Mouse (Mus musculus) lung, postnatal 0 days (tissue): ENCODE results near the gene Gm20489. TPM values are rescaled to one million over a fixed set of nuclear protein-coding genes. Genes with fewer than 3 reads are reported as not detected.

Source experiments
- ATAC-seq: fragments of 200-750 bp; cut with Nextera tagmentation; 2 replicates; pipeline ENCODE4 v1.8.0; 2017; ENCODE audit warnings: moderate library complexity
- DNase-seq: peaks from one replicate; pipeline ENCODE4 v3.0.0-alpha.2; 2016; ENCODE audit warnings: low spot score
- H3K27ac ChIP-seq: fragments of 300-500 bp; sonication (generic); 2 replicates; pipeline ENCODE4 v1.5.1; 2014; ENCODE audit warnings: antibody characterized with exemption, mild to moderate bottlenecking, low read length, mixed read lengths
- H3K27me3 ChIP-seq: fragments of 300-500 bp; sonication (generic); replicated peaks from 2 replicates; pipeline ENCODE4 v1.6.1; 2014; ENCODE audit warnings: low read length, mixed read lengths; ENCODE audit not compliant: insufficient read depth
- H3K36me3 ChIP-seq: fragments of 300-500 bp; sonication (generic); 2 replicates; pipeline ENCODE4 v1.6.1; 2014; ENCODE audit warnings: low read length, mixed read lengths; ENCODE audit not compliant: insufficient read depth
- H3K4me1 ChIP-seq: fragments of 300-500 bp; sonication (generic); 2 replicates; pipeline ENCODE4 v1.6.1; 2014; ENCODE audit warnings: antibody characterized with exemption, low read depth, low read length, mixed read lengths; ENCODE audit not compliant: insufficient read depth
- H3K4me2 ChIP-seq: fragments of 300-500 bp; sonication (generic); replicated peaks from 2 replicates; pipeline ENCODE4 v1.6.1; 2014; ENCODE audit warnings: low read depth, mild to moderate bottlenecking, low read length, moderate library complexity, mixed read lengths
- H3K4me3 ChIP-seq: fragments of 300-500 bp; sonication (generic); 2 replicates; pipeline ENCODE4 v1.5.1; 2014; ENCODE audit warnings: low read depth, low read length
- H3K9ac ChIP-seq: fragments of 300-500 bp; sonication (generic); replicated peaks from 2 replicates; pipeline ENCODE4 v1.6.1; 2014; ENCODE audit warnings: low read depth, mild to moderate bottlenecking
- H3K9me3 ChIP-seq: fragments of 300-500 bp; sonication (generic); 2 replicates; pipeline ENCODE4 v1.6.1; 2016; ENCODE audit warnings: low read length, mixed read lengths
- CTCF ChIP-seq: IDR thresholded peaks from 2 replicates; pipeline ENCODE4 v1.5.1; 2016; ENCODE audit warnings: antibody characterized with exemption, mild to moderate bottlenecking
- EP300 ChIP-seq: IDR thresholded peaks from 2 replicates; pipeline ENCODE4 v1.6.1; 2016; ENCODE audit warnings: antibody characterized with exemption, mild to moderate bottlenecking, control low read depth
- WGBS: fragments of 180-500 bp; shearing (Covaris S2); extraction: QIAGEN DNeasy Blood & Tissue Kit; methylation state at CpG from one replicate; pipeline ENCODE4 v1.1.7; 2014; 5-methylcytosine and 5-hydroxymethylcytosine counted together
- polyA plus RNA-seq: library from polyadenylated mRNA; unstranded; fragments of >200 nt; fragmentation: Nextera tagmentation; extraction: Ambion mirVana; gene quantifications from 2 replicates; pipeline ENCODE4 v1.2.1, GENCODE M21; 2015

Gm20489 gene
- not detected in 2 replicates for polyA plus RNA-seq

DNA sequence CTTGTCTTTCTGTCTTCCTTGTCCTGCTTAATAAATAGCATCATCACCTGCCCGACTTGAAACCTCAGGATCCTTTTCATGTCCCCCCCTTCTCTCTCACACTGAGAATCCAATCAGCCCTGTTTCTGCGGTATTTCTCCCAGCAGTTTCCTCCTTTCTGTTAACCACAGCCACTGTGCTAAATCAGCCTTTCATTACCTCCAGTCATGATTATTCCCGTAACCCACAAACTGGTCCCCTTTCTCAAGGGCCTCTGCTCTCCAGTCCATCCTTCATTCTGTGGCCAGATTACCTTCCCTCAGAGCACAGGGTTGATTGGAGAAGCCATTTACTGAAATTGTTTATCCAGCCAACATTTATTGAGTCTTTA lies at the start of gene Gm20489:
TSS of gene Gm20489 (minus strand) at position 269 of the 370 bp plus-strand sequence.
- DNase-seq (no peak), ATAC-seq (no peak)
- H3K27ac ChIP-seq, result no peak within 1 kb of the TSS
- TF ChIP-seq CTCF (no peak), EP300 (no peak)
- H3K9me3 ChIP-seq, result no peaks in the 10 kb centered on the region
- H3K36me3 ChIP-seq, result no peaks in the 10 kb centered on the region
- H3K9ac ChIP-seq, result no peak within 1 kb of the TSS
- H3K4me3 ChIP-seq, result peak within 1 kb of the TSS; percentile 14; the same call in 1 of the 2 replicates
- no peaks in the 10 kb centered on the region for H3K27me3 ChIP-seq
- H3K4me1 ChIP-seq, result no peaks in the 10 kb centered on the region
- H3K4me2 ChIP-seq, result peak within 1 kb of the TSS; percentile 33; the same call in 1 of the 2 replicates
- WGBS, result 48% methylated on average over 3 of the region's 3 CpGs

GRCm38 (mm10) chrX:101313625-101314359 lies 45.0 kb upstream of the Gm20489 start:
- H3K4me1 ChIP-seq, result no peaks in the 10 kb centered on the region
- WGBS, result 44% methylated on average over 6 of the region's 6 CpGs
- no peaks in the 10 kb centered on the region for H3K27me3 ChIP-seq
- no peaks in the 10 kb centered on the region for H3K9me3 ChIP-seq
- no peak overlapping the region for H3K9ac ChIP-seq
- TF ChIP-seq EP300, result no peak
- no peak for TF ChIP-seq CTCF
- no peak overlapping the region for H3K4me2 ChIP-seq
- no peaks in the 10 kb centered on the region for H3K36me3 ChIP-seq
- H3K4me3 ChIP-seq, result no peak overlapping the region
- DNase-seq, result no peak
- ATAC-seq, result no peak
- H3K27ac ChIP-seq, result no peak overlapping the region

DNA sequence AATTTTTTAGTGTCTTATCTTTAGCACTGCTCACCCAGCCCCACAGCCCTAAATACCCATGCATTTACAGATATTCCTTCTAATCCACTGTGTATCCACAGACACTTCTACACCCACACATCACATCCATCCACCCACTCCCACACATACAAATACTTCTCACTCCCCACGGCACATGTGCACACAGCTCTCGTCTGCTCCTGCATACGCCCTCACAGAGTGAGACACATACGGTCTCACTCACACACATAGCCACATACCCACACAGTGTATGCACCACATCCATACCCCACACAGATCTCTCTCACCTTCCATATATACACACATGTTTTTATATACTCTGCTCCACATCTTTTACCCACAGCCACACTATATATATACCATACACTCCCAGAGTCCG lies 40.5 kb upstream of the Gm20489 start:
- TF ChIP-seq EP300 (no peak), CTCF (no peak)
- Histone ChIP-seq H3K4me1 (no peaks in the 10 kb centered on the region), H3K9me3 (no peaks in the 10 kb centered on the region), H3K4me2 (no peak overlapping the region), H3K27ac (no peak overlapping the region), H3K27me3 (no peaks in the 10 kb centered on the region), H3K9ac (no peak overlapping the region), H3K4me3 (no peak overlapping the region), H3K36me3 (no peaks in the 10 kb centered on the region)
- WGBS, result 89% methylated on average over 5 of the region's 5 CpGs
- ATAC-seq (no peak), DNase-seq (no peak)

- DNase-seq, result no peak
- 71% methylated on average over 2 of the region's 2 CpGs for WGBS
- H3K4me3 ChIP-seq, result no peak overlapping the region
Measured at GRCm38 (mm10) chrX:101304646-101305045, 35.8 kb upstream of the Gm20489 start.

GRCm38 (mm10) chrX:101301654-101302053 lies 32.8 kb upstream of the Gm20489 start:
- Histone ChIP-seq H3K9ac (no peak overlapping the region), H3K4me3 (no peak overlapping the region), H3K4me1 (no peaks in the 10 kb centered on the region), H3K9me3 (no peaks in the 10 kb centered on the region), H3K27me3 (no peaks in the 10 kb centered on the region), H3K36me3 (no peaks in the 10 kb centered on the region), H3K27ac (no peak overlapping the region), H3K4me2 (no peak overlapping the region)
- TF ChIP-seq CTCF (no peak), EP300 (no peak)
- DNase-seq, result no peak
- no peak for ATAC-seq
- 73% methylated on average over 7 of the region's 9 CpGs for WGBS

More at GRCm38 (mm10) chrX:101304646-101305045, 35.8 kb upstream of the Gm20489 start:
- Histone ChIP-seq H3K27me3 (no peaks in the 10 kb centered on the region), H3K9me3 (no peaks in the 10 kb centered on the region), H3K4me1 (no peaks in the 10 kb centered on the region), H3K27ac (no peak overlapping the region), H3K4me2 (no peak overlapping the region), H3K36me3 (no peaks in the 10 kb centered on the region), H3K9ac (no peak overlapping the region)
- TF ChIP-seq CTCF (no peak), EP300 (no peak)
- no peak for ATAC-seq

DNA sequence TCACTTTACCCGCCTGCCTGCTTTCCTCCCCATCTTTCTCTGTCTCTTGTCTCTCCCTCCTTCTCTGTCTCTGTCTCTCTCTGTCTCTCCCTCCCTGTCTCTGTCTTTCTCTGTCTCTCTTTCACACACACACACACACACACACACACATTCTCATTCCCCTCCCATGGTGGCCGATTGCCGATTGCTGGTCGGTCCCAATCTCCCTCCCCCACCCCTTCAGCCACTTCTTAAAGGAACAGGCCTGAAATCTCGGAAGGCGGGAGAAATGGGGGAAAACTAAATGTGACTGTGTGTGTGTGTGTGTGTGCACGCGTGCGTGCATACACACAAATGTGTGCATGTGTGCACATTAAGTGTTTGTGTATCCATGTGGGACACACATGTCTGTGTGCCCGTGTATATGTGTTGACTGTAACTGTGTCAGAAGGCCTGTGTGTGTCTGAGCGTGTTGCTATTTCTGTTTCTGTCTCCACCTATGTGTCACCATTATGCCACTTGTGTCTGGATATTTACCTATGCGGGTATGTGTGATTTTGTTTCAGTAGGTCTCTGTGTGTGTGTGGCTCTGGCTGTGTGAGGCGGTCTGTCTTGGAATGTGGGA lies 31.7 kb upstream of the Gm20489 start:
- no peak for ATAC-seq

More for the DNA sequence above, 31.7 kb upstream of the Gm20489 start:
- Histone ChIP-seq H3K9me3 (no peaks in the 10 kb centered on the region), H3K4me1 (no peaks in the 10 kb centered on the region), H3K27me3 (no peaks in the 10 kb centered on the region), H3K9ac (no peak overlapping the region), H3K27ac (no peak overlapping the region), H3K4me3 (no peak overlapping the region), H3K4me2 (peak overlapping the region; percentile 34; the same call in 1 of the 2 replicates), H3K36me3 (no peaks in the 10 kb centered on the region)
- DNase-seq, result no peak
- 31% methylated on average over 12 of the region's 13 CpGs for WGBS
- TF ChIP-seq EP300 (no peak), CTCF (no peak)
